Mouse (Mus musculus) embryonic facial prominence, embryonic 15.5 days (tissue): ENCODE measurements around the gene Spata22. TPM values are rescaled to one million over a fixed set of nuclear protein-coding genes. Genes with fewer than 3 reads are reported as not detected.
"Not testable (repeated sequence)": the region's sequence is repeated elsewhere in the genome, so short reads cannot be mapped to it uniquely, and the experiment has no call there.

Source experiments
- ATAC-seq: fragments of 200-750 bp; cut with Nextera tagmentation; 2 replicates; pipeline ENCODE4 v1.8.0; 2017; ENCODE audit warnings: low read depth, moderate TSS enrichment; ENCODE audit not compliant: insufficient number of reproducible peaks, low FRiP score, low TSS enrichment
- H3K27ac ChIP-seq: fragments of 300-500 bp; sonication (generic); replicated peaks from 2 replicates; pipeline ENCODE4 v1.5.1; 2015; ENCODE audit warnings: mild to moderate bottlenecking, inconsistent platforms
- H3K27me3 ChIP-seq: fragments of 300-500 bp; sonication (generic); 2 replicates; pipeline ENCODE4 v1.6.1; 2015; ENCODE audit warnings: inconsistent platforms
- H3K36me3 ChIP-seq: fragments of 300-500 bp; sonication (generic); 2 replicates; pipeline ENCODE4 v1.6.1; 2015; ENCODE audit warnings: mild to moderate bottlenecking, inconsistent platforms
- H3K4me1 ChIP-seq: fragments of 300-500 bp; sonication (generic); 2 replicates; pipeline ENCODE4 v1.6.1; 2015; ENCODE audit warnings: inconsistent platforms
- H3K4me2 ChIP-seq: fragments of 300-500 bp; sonication (generic); replicated peaks from 2 replicates; pipeline ENCODE4 v1.6.1; 2015; ENCODE audit warnings: mild to moderate bottlenecking, inconsistent platforms
- H3K4me3 ChIP-seq: fragments of 300-500 bp; sonication (generic); replicated peaks from 2 replicates; pipeline ENCODE4 v1.5.1; 2015; ENCODE audit warnings: mild to moderate bottlenecking, inconsistent platforms
- H3K9ac ChIP-seq: fragments of 300-500 bp; sonication (generic); 2 replicates; pipeline ENCODE4 v1.6.1; 2015; ENCODE audit warnings: inconsistent platforms
- H3K9me3 ChIP-seq: fragments of 300-500 bp; sonication (generic); replicated peaks from 2 replicates; pipeline ENCODE4 v1.6.1; 2016; ENCODE audit warnings: inconsistent platforms
- WGBS: fragments of 180-500 bp; shearing (Covaris S2); methylation state at CpG from one replicate; pipeline ENCODE4 v1.1.7; 2015; 5-methylcytosine and 5-hydroxymethylcytosine counted together
- polyA plus RNA-seq: library from polyadenylated mRNA; unstranded; fragments of >200 nt; fragmentation: Nextera tagmentation; extraction: Ambion mirVana; gene quantifications from 2 replicates; pipeline ENCODE4 v1.2.1, GENCODE M21; 2015

Spata22 gene
- not detected in 2 replicates for polyA plus RNA-seq

- H3K9ac ChIP-seq: no peak within 1 kb of the TSS
- no peaks in the 10 kb centered on the region for H3K36me3 ChIP-seq
- H3K27ac ChIP-seq: no peak within 1 kb of the TSS
- H3K27me3 ChIP-seq: no peaks in the 10 kb centered on the region
- no peaks in the 10 kb centered on the region for H3K9me3 ChIP-seq
- WGBS: 76% methylated on average over 27 of the region's 27 CpGs
- H3K4me2 ChIP-seq: no peak within 1 kb of the TSS
- H3K4me1 ChIP-seq: 0 out of 2 replicates have a peak, but pooled peaks cover 3% of the 10 kb centered on the region
- no peak within 1 kb of the TSS for H3K4me3 ChIP-seq
- ATAC-seq: no peak
Observed at GRCm38 (mm10) chr11:73329442-73329841, at the start of gene Spata22, which contains the start of the genes Aspa and Gm49340. TSS of gene Spata22 (plus strand) at chr11:73329741. TSS of gene Aspa (minus strand) at chr11:73329596. TSS of gene Gm49340 (plus strand) at chr11:73329741.

GRCm38 (mm10) chr11:73280710-73281109 lies 48.8 kb upstream of the Spata22 start:
- Histone ChIP-seq H3K27ac (no peak overlapping the region), H3K4me1 (0 out of 2 replicates have a peak, but pooled peaks cover 13% of the 10 kb centered on the region), H3K9ac (no peak overlapping the region), H3K4me2 (no peak overlapping the region), H3K9me3 (no peaks in the 10 kb centered on the region), H3K27me3 (no peaks in the 10 kb centered on the region), H3K36me3 (no peaks in the 10 kb centered on the region), H3K4me3 (no peak overlapping the region)
- 41% methylated on average over 5 of the region's 5 CpGs for WGBS
- no peak for ATAC-seq

- no peak overlapping the region for H3K9ac ChIP-seq
- 3% methylated on average over 16 of the region's 16 CpGs for WGBS
- ATAC-seq: peak; percentile 56; the same call in 1 of the 2 replicates
Observed at GRCm38 (mm10) chr11:73281528-73282027, 48.0 kb upstream of the Spata22 start.

GRCm38 (mm10) chr11:73283369-73283768 lies 46.2 kb upstream of the Spata22 start:
- 0 out of 2 replicates have a peak, but pooled peaks cover 13% of the 10 kb centered on the region for H3K4me1 ChIP-seq
- H3K36me3 ChIP-seq: no peaks in the 10 kb centered on the region
- H3K9me3 ChIP-seq: no peaks in the 10 kb centered on the region
- ATAC-seq: no peak
- H3K9ac ChIP-seq: no peak overlapping the region
- no peak overlapping the region for H3K27ac ChIP-seq
- 64% methylated on average over 9 of the region's 9 CpGs for WGBS
- no peaks in the 10 kb centered on the region for H3K27me3 ChIP-seq
- H3K4me3 ChIP-seq: no peak overlapping the region
- no peak overlapping the region for H3K4me2 ChIP-seq

More at GRCm38 (mm10) chr11:73281528-73282027, 48.0 kb upstream of the Spata22 start:
- Histone ChIP-seq H3K9me3 (no peaks in the 10 kb centered on the region), H3K27me3 (no peaks in the 10 kb centered on the region), H3K4me1 (0 out of 2 replicates have a peak, but pooled peaks cover 13% of the 10 kb centered on the region), H3K27ac (no peak overlapping the region), H3K4me2 (peak overlapping the region; percentile 47), H3K4me3 (peak overlapping the region; percentile 37), H3K36me3 (no peaks in the 10 kb centered on the region)

- 29% methylated on average over 1 of the region's 1 CpGs for WGBS
Observed at GRCm38 (mm10) chr11:73283926-73284325, 45.6 kb upstream of the Spata22 start.

GRCm38 (mm10) chr11:73284351-73284750 lies 45.2 kb upstream of the Spata22 start:
- ATAC-seq: no peak
- Histone ChIP-seq H3K4me1 (0 out of 2 replicates have a peak, but pooled peaks cover 13% of the 10 kb centered on the region), H3K27ac (no peak overlapping the region), H3K36me3 (no peaks in the 10 kb centered on the region), H3K27me3 (no peaks in the 10 kb centered on the region), H3K9ac (no peak overlapping the region), H3K4me2 (no peak overlapping the region), H3K9me3 (no peaks in the 10 kb centered on the region), H3K4me3 (no peak overlapping the region)

More at GRCm38 (mm10) chr11:73283926-73284325, 45.6 kb upstream of the Spata22 start:
- no peak overlapping the region for H3K9ac ChIP-seq
- no peak overlapping the region for H3K27ac ChIP-seq
- no peaks in the 10 kb centered on the region for H3K9me3 ChIP-seq
- no peaks in the 10 kb centered on the region for H3K27me3 ChIP-seq
- no peak overlapping the region for H3K4me3 ChIP-seq
- H3K4me1 ChIP-seq: 0 out of 2 replicates have a peak, but pooled peaks cover 13% of the 10 kb centered on the region
- ATAC-seq: no peak
- no peak overlapping the region for H3K4me2 ChIP-seq
- no peaks in the 10 kb centered on the region for H3K36me3 ChIP-seq

- Histone ChIP-seq H3K27ac (no peak overlapping the region), H3K27me3 (no peaks in the 10 kb centered on the region), H3K4me3 (no peak overlapping the region), H3K4me2 (no peak overlapping the region), H3K36me3 (no peaks in the 10 kb centered on the region), H3K4me1 (no peaks in the 10 kb centered on the region), H3K9ac (no peak overlapping the region), H3K9me3 (no peaks in the 10 kb centered on the region)
- ATAC-seq: no peak
- 85% methylated on average over 1 of the region's 1 CpGs for WGBS
Observed at GRCm38 (mm10) chr11:73289621-73290020, 39.9 kb upstream of the Spata22 start.

- WGBS: 44% methylated on average over 2 of the region's 2 CpGs
- Histone ChIP-seq H3K9me3 (no peaks in the 10 kb centered on the region), H3K4me3 (no peak overlapping the region), H3K36me3 (no peaks in the 10 kb centered on the region), H3K27me3 (no peaks in the 10 kb centered on the region), H3K9ac (no peak overlapping the region), H3K27ac (no peak overlapping the region), H3K4me2 (no peak overlapping the region), H3K4me1 (no peaks in the 10 kb centered on the region)
- ATAC-seq: no peak
Observed at GRCm38 (mm10) chr11:73303123-73303522, 26.4 kb upstream of the Spata22 start.

- Histone ChIP-seq H3K27ac (no peak overlapping the region), H3K9ac (no peak overlapping the region), H3K4me1 (no peaks in the 10 kb centered on the region), H3K9me3 (no peaks in the 10 kb centered on the region), H3K4me2 (no peak overlapping the region), H3K27me3 (no peaks in the 10 kb centered on the region), H3K4me3 (no peak overlapping the region), H3K36me3 (no peaks in the 10 kb centered on the region)
- WGBS: 44% methylated on average over 3 of the region's 3 CpGs
- ATAC-seq: no peak
Observed at GRCm38 (mm10) chr11:73315961-73316360, 13.6 kb upstream of the Spata22 start.

- not testable (repeated sequence) for H3K9me3 ChIP-seq, H3K36me3 ChIP-seq, H3K4me3 ChIP-seq, H3K4me1 ChIP-seq, H3K27me3 ChIP-seq, H3K27ac ChIP-seq, ATAC-seq, H3K4me2 ChIP-seq, H3K9ac ChIP-seq
- 80% methylated on average over 2 of the region's 2 CpGs for WGBS
Observed at GRCm38 (mm10) chr11:73318581-73318980, 11.0 kb upstream of the Spata22 start.

GRCm38 (mm10) chr11:73321064-73321463 lies 8.5 kb upstream of the Spata22 start:
- H3K9me3 ChIP-seq, H3K4me3 ChIP-seq, H3K4me2 ChIP-seq, H3K27me3 ChIP-seq, H3K9ac ChIP-seq, ATAC-seq, H3K4me1 ChIP-seq, H3K36me3 ChIP-seq, H3K27ac ChIP-seq: not testable (repeated sequence)
- 93% methylated on average over 13 of the region's 13 CpGs for WGBS
